Mouse (Mus musculus): ENCODE results near the gene Timd2. TPM values are rescaled to one million over a fixed set of nuclear protein-coding genes. Genes with fewer than 3 reads are reported as not detected.
A peak's percentile ranks its signal among the peaks of the same experiment; 100 is the strongest.
"Not testable (repeated sequence)": the region's sequence is repeated elsewhere in the genome, so short reads cannot be mapped to it uniquely, and the experiment has no call there.

The Timd2 gene
- total RNA-seq (2014; rRNA removed) (0.08 TPM in 1 of 2 replicates, not detected in the other), polyA plus RNA-seq (2015; fragmentation: Nextera tagmentation; extraction: Ambion mirVana) (0.18 and 0.19 TPM in 2 replicates)

DNA sequence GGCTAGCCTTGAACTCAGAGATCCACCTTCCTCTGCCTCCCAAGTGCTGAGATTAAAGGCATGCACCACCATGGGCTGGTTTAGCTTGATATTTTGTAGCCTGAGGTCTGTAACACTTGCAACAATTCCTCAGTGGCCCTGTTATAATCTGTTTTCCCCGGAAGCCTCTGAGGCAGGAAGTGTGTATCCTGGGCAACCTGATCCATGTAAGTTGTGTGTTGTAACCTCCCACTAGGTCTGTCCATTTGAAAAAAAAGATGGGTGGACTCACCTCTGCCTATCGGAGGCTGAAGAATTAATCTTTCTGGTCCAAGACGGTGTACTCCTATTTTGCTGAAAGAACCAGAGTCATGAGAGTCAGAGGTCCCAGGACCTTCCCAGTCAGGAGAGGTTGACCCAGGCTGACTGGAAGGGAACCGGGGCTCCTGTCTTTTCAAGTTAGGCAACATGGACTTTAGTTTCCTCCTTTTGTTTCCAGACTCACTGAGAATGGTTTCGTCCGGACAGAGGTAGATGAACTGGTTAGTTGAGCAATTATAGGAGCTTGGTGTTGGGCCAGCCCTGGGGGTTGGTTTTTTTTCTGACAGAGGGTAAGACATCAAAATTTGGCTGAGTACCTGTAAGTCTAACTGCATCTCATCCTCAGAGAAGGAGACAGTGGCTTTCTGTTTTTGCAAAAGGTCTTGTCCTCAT, at the start of gene Timd2:
TSS of gene Timd2 (minus strand) at position 398 of the 693 bp plus-strand sequence.
- Histone ChIP-seq H3K4me1 (ENCODE audit: insufficient read depth) (no peaks in the 10 kb centered on the region), H3K27me3 (ENCODE audit: insufficient read depth, low read length) (no peaks in the 10 kb centered on the region), H3K36me3 (ENCODE audit: insufficient read depth) (no peaks in the 10 kb centered on the region), H3K9ac (no peak within 1 kb of the TSS), H3K4me2 (ENCODE audit: low read depth) (no peak within 1 kb of the TSS), H3K27ac (ENCODE audit: low read depth, low read length) (no peak within 1 kb of the TSS), H3K9me3 (ENCODE audit: low read length) (no peaks in the 10 kb centered on the region), H3K4me3 (ENCODE audit: low read depth, low read length) (no peak within 1 kb of the TSS)
- no peak for DNase-seq
- ATAC-seq, result no peak
- WGBS, result 84% methylated on average over 6 of the region's 6 CpGs
- TF ChIP-seq CTCF (IDR thresholded peaks at IDR 0.05; ENCODE audit: low read depth), result no peak

DNA sequence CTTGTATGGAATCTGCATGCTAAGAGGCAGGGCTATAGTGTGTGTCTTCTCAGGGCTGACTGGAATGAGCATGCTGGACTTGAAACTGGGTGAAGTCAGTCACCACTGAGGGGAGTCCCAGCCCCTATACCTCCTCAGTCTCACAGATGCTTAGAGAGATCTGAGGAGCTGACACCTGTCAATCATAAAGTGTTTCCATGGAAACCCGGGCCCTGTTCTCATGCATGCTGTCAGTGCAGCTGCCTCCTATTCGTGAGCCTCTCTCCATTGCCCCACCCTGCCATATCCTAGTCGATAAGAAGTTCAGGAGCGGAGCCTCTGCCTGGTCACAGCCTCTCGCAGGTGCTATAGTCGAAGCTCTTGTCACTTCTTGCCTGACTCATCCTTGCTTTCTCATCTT, 48.9 kb upstream of the Timd2 start:
- not testable (repeated sequence) for H3K9ac ChIP-seq; H3K4me2 ChIP-seq (ENCODE audit: low read depth); H3K4me1 ChIP-seq (ENCODE audit: insufficient read depth); H3K27ac ChIP-seq (ENCODE audit: low read depth, low read length); H3K36me3 ChIP-seq (ENCODE audit: insufficient read depth); DNase-seq; H3K9me3 ChIP-seq (ENCODE audit: low read length); H3K27me3 ChIP-seq (ENCODE audit: insufficient read depth, low read length); H3K4me3 ChIP-seq (ENCODE audit: low read depth, low read length)
- 79% methylated on average over 6 of the region's 6 CpGs for WGBS
- peak; percentile 70 for ATAC-seq

DNA sequence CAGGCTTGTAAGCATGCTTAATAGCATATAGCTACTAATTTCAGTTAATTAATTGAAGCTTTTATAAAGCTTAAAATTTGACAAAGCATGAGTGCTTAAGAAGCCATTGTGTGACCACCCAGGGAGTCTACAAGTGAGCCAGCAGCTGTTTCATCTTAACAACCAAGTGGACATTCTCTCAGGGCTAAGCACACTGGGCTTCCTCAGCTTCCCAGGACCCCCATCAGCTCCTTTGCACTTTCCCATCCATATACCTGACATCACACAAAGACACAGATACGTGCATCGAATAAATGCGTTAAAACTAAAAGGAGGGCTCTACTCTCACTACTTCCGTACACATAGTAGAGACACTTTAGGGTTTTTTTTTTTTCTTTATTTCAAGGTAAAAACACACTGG, 47.8 kb upstream of the Timd2 start:
- H3K9ac ChIP-seq, result no peak overlapping the region
- H3K4me2 ChIP-seq (ENCODE audit: low read depth), result no peak overlapping the region

DNA sequence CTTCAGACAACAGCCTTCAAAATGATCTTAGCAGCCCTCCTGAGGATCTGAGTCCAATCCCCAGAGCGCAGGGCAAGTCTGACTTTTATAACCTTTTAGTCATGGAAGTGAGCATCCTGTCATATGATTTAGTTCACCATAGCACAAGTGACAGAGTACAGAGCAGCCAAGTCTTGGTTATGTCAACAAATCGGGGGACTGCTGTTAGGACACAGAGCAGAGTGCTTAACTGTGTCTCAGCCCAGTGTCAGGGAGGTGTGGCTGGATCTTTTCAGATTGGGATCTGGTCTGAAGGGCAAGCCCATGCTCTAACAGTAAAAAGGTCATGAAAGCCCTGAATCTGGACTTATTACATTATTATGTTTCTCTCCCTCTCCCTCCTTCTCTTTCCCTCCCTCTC, 46.8 kb upstream of the Timd2 start:
- DNase-seq (no peak), ATAC-seq (no peak)
- H3K4me3 ChIP-seq (ENCODE audit: low read depth, low read length), result no peak overlapping the region
- no peak for TF ChIP-seq CTCF (IDR thresholded peaks at IDR 0.05; ENCODE audit: low read depth)
- H3K9me3 ChIP-seq (ENCODE audit: low read length), result no peaks in the 10 kb centered on the region
- no peaks in the 10 kb centered on the region for H3K27me3 ChIP-seq (ENCODE audit: insufficient read depth, low read length)
- no peak overlapping the region for H3K4me2 ChIP-seq (ENCODE audit: low read depth)
- 83% methylated on average over 2 of the region's 2 CpGs for WGBS
- H3K9ac ChIP-seq, result no peak overlapping the region
- H3K36me3 ChIP-seq (ENCODE audit: insufficient read depth), result no peaks in the 10 kb centered on the region
- H3K27ac ChIP-seq (ENCODE audit: low read depth, low read length), result no peak overlapping the region
- H3K4me1 ChIP-seq (ENCODE audit: insufficient read depth), result no peaks in the 10 kb centered on the region

More for the DNA sequence above, 47.8 kb upstream of the Timd2 start:
- H3K27me3 ChIP-seq (ENCODE audit: insufficient read depth, low read length), result no peaks in the 10 kb centered on the region
- no peaks in the 10 kb centered on the region for H3K36me3 ChIP-seq (ENCODE audit: insufficient read depth)
- 31% methylated on average over 4 of the region's 4 CpGs for WGBS
- H3K9me3 ChIP-seq (ENCODE audit: low read length), result no peaks in the 10 kb centered on the region
- DNase-seq (no peak), ATAC-seq (no peak)
- no peaks in the 10 kb centered on the region for H3K4me1 ChIP-seq (ENCODE audit: insufficient read depth)
- H3K4me3 ChIP-seq (ENCODE audit: low read depth, low read length), result no peak overlapping the region
- no peak for TF ChIP-seq CTCF (IDR thresholded peaks at IDR 0.05; ENCODE audit: low read depth)
- no peak overlapping the region for H3K27ac ChIP-seq (ENCODE audit: low read depth, low read length)

DNA sequence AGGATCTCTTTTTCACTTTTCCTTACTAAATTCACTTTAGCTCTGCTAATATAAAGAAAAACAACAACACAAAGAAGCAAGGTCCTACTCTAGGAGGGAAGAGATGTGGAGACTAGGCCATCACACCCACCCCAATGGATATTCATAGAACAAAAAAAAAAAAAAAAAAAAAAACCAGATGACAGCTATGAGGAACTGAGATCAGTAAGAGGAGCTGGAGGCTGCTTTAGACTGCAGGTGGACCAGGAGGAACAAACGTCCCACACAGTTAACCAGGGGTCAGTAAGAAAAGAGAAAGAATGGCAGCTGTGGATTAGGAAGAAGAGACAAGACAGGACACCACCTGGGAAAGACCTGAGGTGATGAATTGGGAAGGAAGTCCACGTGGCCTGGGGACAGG, 41.1 kb upstream of the Timd2 start:
- DNase-seq (no peak), ATAC-seq (no peak)
- Histone ChIP-seq H3K27me3 (ENCODE audit: insufficient read depth, low read length) (no peaks in the 10 kb centered on the region), H3K36me3 (ENCODE audit: insufficient read depth) (no peaks in the 10 kb centered on the region), H3K4me3 (ENCODE audit: low read depth, low read length) (no peak overlapping the region), H3K9me3 (ENCODE audit: low read length) (no peaks in the 10 kb centered on the region), H3K27ac (ENCODE audit: low read depth, low read length) (no peak overlapping the region), H3K9ac (no peak overlapping the region), H3K4me2 (ENCODE audit: low read depth) (no peak overlapping the region), H3K4me1 (ENCODE audit: insufficient read depth) (no peaks in the 10 kb centered on the region)
- 55% methylated on average over 2 of the region's 2 CpGs for WGBS
- TF ChIP-seq CTCF (IDR thresholded peaks at IDR 0.05; ENCODE audit: low read depth), result no peak

DNA sequence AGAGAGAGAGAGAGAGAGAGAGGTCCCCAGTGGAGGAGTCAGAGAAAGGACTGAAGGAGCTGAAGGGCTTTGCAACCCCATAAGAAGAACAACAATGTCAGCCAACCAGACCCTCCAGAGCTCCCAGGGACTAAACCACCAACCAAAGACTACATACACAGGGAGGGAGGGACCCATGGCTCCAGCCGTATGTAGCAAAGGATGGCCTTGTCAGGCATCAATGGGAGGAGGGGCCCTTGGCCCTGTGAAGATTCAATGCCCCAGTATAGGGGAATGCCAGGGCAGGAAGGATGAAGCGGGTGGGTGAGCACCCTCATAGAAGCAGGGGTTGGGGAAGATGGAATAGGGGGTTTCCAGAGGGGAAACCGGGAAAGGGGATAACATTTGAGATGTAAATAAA, 34.9 kb upstream of the Timd2 start:
- no peak for TF ChIP-seq CTCF (IDR thresholded peaks at IDR 0.05; ENCODE audit: low read depth)
- WGBS, result 80% methylated on average over 3 of the region's 3 CpGs
- Histone ChIP-seq H3K4me2 (ENCODE audit: low read depth) (no peak overlapping the region), H3K27ac (ENCODE audit: low read depth, low read length) (no peak overlapping the region), H3K4me1 (ENCODE audit: insufficient read depth) (no peaks in the 10 kb centered on the region), H3K4me3 (ENCODE audit: low read depth, low read length) (no peak overlapping the region), H3K9me3 (ENCODE audit: low read length) (no peaks in the 10 kb centered on the region), H3K9ac (no peak overlapping the region), H3K36me3 (ENCODE audit: insufficient read depth) (no peaks in the 10 kb centered on the region), H3K27me3 (ENCODE audit: insufficient read depth, low read length) (no peaks in the 10 kb centered on the region)
- ATAC-seq, result no peak
- no peak for DNase-seq

DNA sequence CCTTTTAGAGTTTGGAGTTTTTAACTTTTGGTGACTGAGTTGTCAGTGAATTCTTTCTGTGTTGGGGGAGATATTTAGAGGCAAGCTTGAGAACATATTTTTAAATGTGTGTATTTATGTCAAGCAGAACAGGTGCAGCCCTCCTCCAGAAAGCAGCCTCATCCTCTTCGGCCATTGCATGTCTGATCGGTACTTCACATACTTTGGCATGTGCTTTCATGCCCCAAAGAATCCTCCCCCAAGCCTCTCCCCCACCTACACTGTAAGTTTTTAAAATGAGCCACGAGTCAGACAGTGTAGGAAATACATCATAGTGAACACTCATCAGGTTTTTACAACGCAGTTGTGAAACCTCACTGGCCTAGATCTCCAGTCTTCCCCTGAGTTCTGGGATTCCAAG, 34.0 kb upstream of the Timd2 start:
- H3K4me1 ChIP-seq (ENCODE audit: insufficient read depth), result no peaks in the 10 kb centered on the region
- H3K36me3 ChIP-seq (ENCODE audit: insufficient read depth), result no peaks in the 10 kb centered on the region
- 86% methylated on average over 4 of the region's 4 CpGs for WGBS
- no peak overlapping the region for H3K4me2 ChIP-seq (ENCODE audit: low read depth)
- no peak overlapping the region for H3K27ac ChIP-seq (ENCODE audit: low read depth, low read length)
- H3K4me3 ChIP-seq (ENCODE audit: low read depth, low read length), result no peak overlapping the region
- no peak for TF ChIP-seq CTCF (IDR thresholded peaks at IDR 0.05; ENCODE audit: low read depth)
- H3K9me3 ChIP-seq (ENCODE audit: low read length), result no peaks in the 10 kb centered on the region
- ATAC-seq (no peak), DNase-seq (no peak)
- no peak overlapping the region for H3K9ac ChIP-seq
- no peaks in the 10 kb centered on the region for H3K27me3 ChIP-seq (ENCODE audit: insufficient read depth, low read length)
